Mouse (Mus musculus) cerebellum, adult 2 months (tissue): ENCODE measurements around the gene Ttbk1. TPM values are rescaled to one million over a fixed set of nuclear protein-coding genes. Genes with fewer than 3 reads are reported as not detected.

ENCODE experiments used
- DNase-seq, 2 experiments: peaks; one replicate each; pipeline ENCODE4 v3.0.0; 2021
- H3K27ac ChIP-seq: fragments of 200-500 bp; 2 replicates; pipeline ENCODE4 v1.5.1; 2012; ENCODE audit warnings: low read length, control low read depth, inconsistent platforms; ENCODE audit not compliant: insufficient read depth
- H3K27me3 ChIP-seq: fragments of 200-500 bp; 2 replicates; pipeline ENCODE4 v1.6.1; 2012; ENCODE audit warnings: inconsistent platforms, mild to moderate bottlenecking, low read length, moderate library complexity; ENCODE audit not compliant: control insufficient read depth, insufficient read depth
- H3K4me1 ChIP-seq: fragments of 200-500 bp; 2 replicates; pipeline ENCODE4 v1.6.1; 2011; ENCODE audit warnings: low read length; ENCODE audit not compliant: control insufficient read depth, insufficient read depth
- H3K4me3 ChIP-seq: fragments of 200-500 bp; replicated peaks from 2 replicates; pipeline ENCODE3; 2011; ENCODE audit warnings: mild to moderate bottlenecking, low read depth, low read length, control low read depth; ENCODE audit not compliant: insufficient read depth
- CTCF ChIP-seq: fragments of 200-500 bp; IDR thresholded peaks from 2 replicates; pipeline ENCODE4 v1.5.1; 2011; ENCODE audit warnings: low read depth, mild to moderate bottlenecking, control low read depth, low read length, moderate library complexity, borderline replicate concordance; ENCODE audit not compliant: insufficient read depth
- POLR2A ChIP-seq: fragments of 200-500 bp; IDR thresholded peaks from 2 replicates; pipeline ENCODE4 v1.6.1; 2011; ENCODE audit warnings: low read length, control low read depth, borderline replicate concordance; ENCODE audit not compliant: insufficient read depth
- WGBS: fragments of 180-500 bp; shearing (Covaris S2); methylation state at CpG from one replicate; pipeline ENCODE4 v1.1.7; 2018; 5-methylcytosine and 5-hydroxymethylcytosine counted together
- polyA plus RNA-seq: library from polyadenylated mRNA; depleted of rRNA; stranded (reverse); fragments of >200 nt; gene quantifications from 2 replicates; pipeline ENCODE4 v1.2.3, GENCODE M21; 2012

Ttbk1 gene
- polyA plus RNA-seq, 1 experiment, result 46.7 TPM

DNA sequence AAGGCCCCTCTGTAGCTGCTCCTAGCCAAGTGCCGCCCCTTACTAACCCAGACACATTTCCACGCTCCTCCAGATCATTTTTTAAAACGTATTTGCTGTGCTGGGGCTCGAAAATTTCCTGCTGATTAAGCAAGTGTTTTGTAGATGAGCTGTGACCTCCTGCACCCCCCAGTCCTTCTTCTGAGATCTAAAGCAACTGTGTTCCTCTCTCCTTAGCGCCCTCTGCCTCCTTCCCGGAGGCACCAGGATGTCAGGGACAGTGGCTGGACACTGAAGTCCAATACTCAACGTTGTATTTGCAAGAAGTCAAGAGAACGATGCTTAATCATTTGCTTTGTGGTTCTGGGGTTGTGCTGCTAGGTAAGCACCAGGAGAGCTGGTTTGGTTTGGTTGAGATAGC is 26.1 kb downstream of the Ttbk1 start:
- no peak overlapping the region for H3K4me3 ChIP-seq

DNA sequence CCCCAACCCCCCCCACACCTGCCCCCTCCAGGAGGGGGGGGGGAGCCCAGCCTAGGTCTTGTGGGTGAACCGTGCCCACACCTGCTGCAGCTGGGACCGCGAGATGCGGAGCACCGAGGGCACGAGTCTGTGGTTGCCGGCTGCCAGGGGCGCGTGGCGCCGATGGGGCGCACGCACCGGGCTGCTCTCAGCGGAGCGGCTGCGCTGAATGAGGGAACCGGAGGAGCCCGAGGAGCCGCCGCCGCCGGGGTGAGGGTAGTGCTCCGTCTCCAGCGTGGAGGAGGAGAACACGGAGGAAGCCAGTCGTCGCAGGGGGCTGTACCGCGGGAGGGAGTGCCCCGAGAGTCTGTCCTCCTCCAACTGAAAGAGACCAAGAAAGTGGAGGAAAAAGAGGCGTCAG is 26.8 kb downstream of the Ttbk1 start:
- H3K4me1 ChIP-seq, result peaks cover 11% of the 10 kb centered on the region
- no peaks in the 10 kb centered on the region for H3K27me3 ChIP-seq
- no peak overlapping the region for H3K4me3 ChIP-seq
- TF ChIP-seq POLR2A, result no peak
- no peak for TF ChIP-seq CTCF
- DNase-seq, result no peak
- 22% methylated on average over 32 of the region's 32 CpGs for WGBS
- no peak overlapping the region for H3K27ac ChIP-seq

More for the DNA sequence above, 26.1 kb downstream of the Ttbk1 start:
- Histone ChIP-seq H3K27me3 (no peaks in the 10 kb centered on the region), H3K27ac (no peak overlapping the region), H3K4me1 (peaks cover 17% of the 10 kb centered on the region)
- 47% methylated on average over 8 of the region's 8 CpGs for WGBS
- no peak for DNase-seq
- TF ChIP-seq CTCF, result peak; percentile 19; the same call in 1 of the 2 replicates
- no peak for TF ChIP-seq POLR2A

DNA sequence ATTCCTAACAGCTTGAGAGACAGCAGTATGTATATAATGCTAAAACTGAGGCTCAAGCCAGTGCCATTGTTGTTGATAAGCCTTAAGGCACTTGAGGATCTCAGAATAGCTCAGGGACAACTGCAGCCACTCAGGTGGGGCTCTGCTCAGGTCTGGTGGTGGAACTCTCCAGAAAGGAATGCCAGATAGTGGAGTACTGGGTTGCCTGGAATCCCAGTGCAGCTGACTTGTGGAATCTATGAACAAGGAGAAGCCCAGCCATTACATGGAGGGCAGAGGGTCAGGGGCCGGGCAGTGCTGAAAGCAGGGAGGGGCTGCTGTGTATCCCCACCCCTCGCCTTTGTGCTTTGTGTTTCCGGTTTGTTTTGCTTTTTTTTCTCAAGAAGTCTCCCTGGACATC is 29.0 kb downstream of the Ttbk1 start:
- no peak for DNase-seq
- 57% methylated on average over 3 of the region's 3 CpGs for WGBS
- H3K27ac ChIP-seq, result no peak overlapping the region
- H3K4me3 ChIP-seq, result no peak overlapping the region
- H3K4me1 ChIP-seq, result peaks cover 10% of the 10 kb centered on the region; the same call in 1 of the 2 replicates
- no peaks in the 10 kb centered on the region for H3K27me3 ChIP-seq
- TF ChIP-seq CTCF, result no peak
- TF ChIP-seq POLR2A, result no peak

DNA sequence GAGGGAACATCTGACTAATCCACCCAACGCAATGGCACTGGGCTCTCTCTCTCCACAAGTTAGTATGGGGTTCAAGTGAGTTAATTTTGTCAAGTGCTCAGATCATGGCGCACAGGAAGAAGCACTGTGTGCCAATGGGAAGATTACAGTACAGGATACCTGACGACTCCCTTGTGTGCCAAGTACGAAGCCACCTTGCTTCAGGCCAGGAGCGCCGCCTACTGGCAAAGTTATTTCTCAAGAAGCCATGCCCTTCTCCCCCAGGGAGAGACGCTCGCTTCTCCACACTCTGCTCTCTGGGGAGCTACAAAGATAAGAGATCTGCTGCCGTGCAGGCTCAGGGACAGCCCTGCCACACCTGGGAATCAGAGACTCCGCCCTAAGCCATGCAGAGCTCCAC is 29.7 kb downstream of the Ttbk1 start:
- H3K4me1 ChIP-seq, result peaks cover 11% of the 10 kb centered on the region
- peak; percentile 50; the same call in 1 of the 2 replicates for TF ChIP-seq CTCF
- no peak for TF ChIP-seq POLR2A
- H3K27me3 ChIP-seq, result no peaks in the 10 kb centered on the region
- H3K4me3 ChIP-seq, result no peak overlapping the region
- 25% methylated on average over 10 of the region's 10 CpGs for WGBS
- DNase-seq, result no peak
- no peak overlapping the region for H3K27ac ChIP-seq

DNA sequence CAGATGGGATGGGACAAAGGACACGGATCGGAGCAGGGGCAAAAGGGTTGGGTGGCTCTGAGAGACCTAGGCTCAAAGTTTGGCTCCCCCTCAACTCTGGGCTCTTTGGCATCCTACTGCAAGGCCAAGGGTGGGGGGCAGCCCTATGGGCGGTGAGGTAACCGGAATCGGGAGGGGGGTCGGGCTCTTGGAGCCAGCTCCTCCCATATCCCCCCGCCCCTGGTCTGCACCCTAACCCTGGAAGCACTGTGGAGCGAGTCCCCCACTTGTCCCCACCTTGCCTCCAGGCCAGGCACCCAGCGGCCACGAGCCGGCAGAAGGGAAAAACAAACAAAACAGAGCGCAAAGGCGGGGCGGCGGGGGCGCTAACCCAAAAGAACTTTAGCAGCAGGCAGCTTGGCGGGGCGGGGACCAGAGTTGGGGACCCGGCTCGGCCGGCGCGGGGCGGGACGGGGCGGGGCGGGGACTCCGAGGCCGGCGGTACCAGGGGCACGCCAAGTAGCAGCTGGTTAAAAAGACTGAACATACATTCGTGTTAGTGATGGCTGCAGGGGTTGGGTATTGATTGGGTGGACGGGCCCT is 32.3 kb downstream of the Ttbk1 start:
- no peak for TF ChIP-seq CTCF
- no peak for TF ChIP-seq POLR2A
- WGBS, result 5% methylated on average over 33 of the region's 33 CpGs
- H3K4me1 ChIP-seq, result peaks cover 11% of the 10 kb centered on the region

DNA sequence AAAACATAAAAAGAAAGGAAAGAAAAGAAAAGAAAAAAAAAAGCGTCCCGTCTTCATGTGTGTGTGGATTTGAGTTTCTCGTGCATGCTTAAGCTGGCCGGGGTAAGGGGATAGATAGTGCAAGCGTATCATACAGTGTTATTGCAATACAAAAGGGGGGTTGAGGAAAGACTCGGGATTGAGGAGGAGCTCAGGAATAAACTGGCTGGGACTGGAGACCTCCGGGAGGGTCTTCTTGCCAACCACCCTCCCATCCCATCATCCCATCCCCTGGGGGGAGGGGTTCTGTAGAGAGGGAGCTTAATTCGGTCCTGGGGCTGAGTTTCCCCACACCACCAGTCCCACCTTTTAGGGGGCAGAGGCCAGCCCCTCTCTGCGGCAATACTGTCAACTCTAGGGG is 32.9 kb downstream of the Ttbk1 start:
- 23% methylated on average over 9 of the region's 9 CpGs for WGBS

More for the DNA sequence above, 32.3 kb downstream of the Ttbk1 start:
- Histone ChIP-seq H3K27me3 (no peaks in the 10 kb centered on the region), H3K4me3 (no peak overlapping the region), H3K27ac (no peak overlapping the region)
- no peak for DNase-seq

DNA sequence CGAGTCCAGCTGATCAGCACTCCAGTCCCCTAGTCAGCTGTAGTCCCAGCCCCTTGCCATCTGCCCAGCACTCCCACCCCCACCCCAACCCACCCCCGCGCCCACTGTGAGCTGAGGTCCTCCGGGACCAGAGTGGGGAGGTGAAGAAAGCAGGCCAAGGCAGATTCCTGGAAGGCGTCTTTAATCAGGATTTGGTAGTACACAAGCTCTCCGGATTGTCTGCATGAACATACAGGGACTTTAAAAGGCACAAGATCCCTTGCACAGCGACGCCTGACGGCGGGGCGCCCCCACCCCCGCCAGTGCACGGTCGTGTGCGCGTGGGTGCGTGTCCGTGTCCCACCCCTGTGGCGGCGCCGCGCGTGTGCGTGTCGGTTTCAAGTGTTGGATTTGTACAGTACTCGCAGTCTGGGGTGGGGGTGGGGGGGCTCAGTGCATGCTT is 33.5 kb downstream of the Ttbk1 start:
- H3K4me3 ChIP-seq, result no peak overlapping the region
- DNase-seq, result no peak
- WGBS, result 12% methylated on average over 26 of the region's 26 CpGs
- H3K4me1 ChIP-seq, result peaks cover 11% of the 10 kb centered on the region
- no peak overlapping the region for H3K27ac ChIP-seq
- TF ChIP-seq POLR2A, result no peak
- no peak for TF ChIP-seq CTCF
- H3K27me3 ChIP-seq, result no peaks in the 10 kb centered on the region

More for the DNA sequence above, 32.9 kb downstream of the Ttbk1 start:
- H3K4me3 ChIP-seq, result no peak overlapping the region
- H3K27me3 ChIP-seq, result no peaks in the 10 kb centered on the region
- no peak for DNase-seq
- no peak for TF ChIP-seq POLR2A
- no peak for TF ChIP-seq CTCF
- peaks cover 11% of the 10 kb centered on the region for H3K4me1 ChIP-seq
- no peak overlapping the region for H3K27ac ChIP-seq

DNA sequence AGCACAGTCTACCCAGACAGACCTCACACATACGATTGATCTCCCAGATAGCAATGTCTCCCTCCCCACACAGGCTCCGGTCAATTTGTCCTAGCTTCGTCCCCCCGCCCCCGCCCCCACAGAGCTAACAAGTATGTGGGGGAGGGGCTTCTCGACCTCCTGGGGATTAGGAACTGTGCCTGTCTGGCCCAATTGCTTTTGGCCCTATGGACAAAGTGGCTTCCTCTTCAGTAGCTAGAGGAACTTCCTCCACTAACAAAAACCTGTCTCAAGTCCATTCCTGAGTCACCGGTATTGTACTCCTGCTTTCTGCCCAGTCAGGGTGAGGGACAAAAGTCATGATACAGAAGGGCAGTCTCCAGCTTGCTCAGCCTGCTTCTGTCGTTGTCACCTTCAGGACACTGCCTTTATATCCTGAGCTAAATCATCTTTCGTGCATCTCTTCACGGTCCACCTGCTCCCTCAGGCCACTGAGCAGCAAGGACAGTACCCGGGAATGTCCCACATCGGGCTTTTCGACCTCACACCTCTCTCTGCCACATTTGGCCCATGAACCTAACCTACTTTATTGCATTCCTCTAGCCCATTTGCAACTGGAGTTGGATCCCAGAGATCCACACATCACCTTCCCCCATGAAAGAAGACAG is 34.0 kb downstream of the Ttbk1 start:
- Histone ChIP-seq H3K27me3 (no peaks in the 10 kb centered on the region), H3K4me1 (peaks cover 11% of the 10 kb centered on the region), H3K27ac (no peak overlapping the region), H3K4me3 (no peak overlapping the region)
- TF ChIP-seq POLR2A (no peak), CTCF (no peak)
- no peak for DNase-seq
- WGBS, result 30% methylated on average over 13 of the region's 13 CpGs
